Mouse (Mus musculus) Patski (cell line): Measurements from ENCODE around the gene Atf6. TPM values are rescaled to one million over a fixed set of nuclear protein-coding genes. Genes with fewer than 3 reads are reported as not detected.

ENCODE experiments used
- ATAC-seq: fragments of 100-300 bp; one replicate; pipeline ENCODE4 v1.8.0; 2021
- CTCF ChIA-PET: fragments of 350-600 bp; sonication (Branson Sonifier 250); formaldehyde crosslinking; loops from one replicate; lab custom pipeline; 2022; ENCODE audit warnings: inconsistent platforms; lab: Charles Lee
- POLR2A ChIA-PET: fragments of 350-600 bp; sonication (Branson Sonifier 250); formaldehyde crosslinking; loops from one replicate; lab custom pipeline; 2022; ENCODE audit warnings: antibody characterized with exemption, inconsistent platforms; lab: Charles Lee
- DNase-seq: peaks from one replicate; pipeline ENCODE4 v3.0.0-alpha.2; 2011; ENCODE audit warnings: low read depth, low spot score
- H3K27me3 ChIP-seq: fragments of 371-371 bp; one replicate; pipeline ENCODE4 v1.5.1; 2021
- CTCF ChIP-seq: fragments of 100-300 bp; IDR thresholded peaks from one replicate; pipeline ENCODE4 v1.5.1; 2021
- in situ Hi-C: fragments of 300-500 bp; cut with MboI; formaldehyde crosslinking; loops from 3 replicates; pipeline ENCODE4 v1.11.1; 2018; ENCODE audit warnings: low pct_unique_long_range_greater_than_20kb, mixed read lengths
- polyA plus RNA-seq: library from polyadenylated mRNA; unstranded; gene quantifications from one replicate; pipeline ENCODE4 v1.2.3, GENCODE M21; 2021

Gene Atf6
- polyA plus RNA-seq, 1 experiment from 2014 or later: 51.2 TPM

DNA sequence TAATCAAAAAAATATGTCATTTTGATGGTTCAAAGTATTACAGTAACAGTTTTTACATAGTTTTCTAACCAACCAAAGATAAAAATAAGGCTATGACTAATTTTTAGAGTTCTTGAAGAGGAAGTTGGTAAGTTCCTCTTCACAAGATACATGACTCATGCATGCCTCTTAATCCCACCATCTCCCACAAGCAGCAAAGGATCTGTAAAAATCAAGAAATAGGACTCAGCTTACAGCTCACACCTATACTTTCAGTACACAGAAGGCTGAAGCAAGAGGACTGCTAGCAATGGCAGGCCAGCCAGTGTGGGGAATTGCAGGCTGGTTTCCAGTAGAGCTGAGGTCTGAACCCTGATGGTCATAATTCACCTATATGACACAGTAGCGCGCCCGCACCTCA is 14.0 kb downstream of the Atf6 start:
- H3K27me3 ChIP-seq: no peaks in the 10 kb centered on the region
- in situ Hi-C loops: no loop called here
- no peak for ATAC-seq
- no peak for DNase-seq
- CTCF ChIA-PET: interaction anchor here (0.9 kb wide), 1 partner anchor 221 kb away, joined by 3 read pairs; no protein-coding TSS in a partner anchor
- no peak for TF ChIP-seq CTCF
- POLR2A ChIA-PET: interaction anchor here (0.6 to 2.4 kb wide), 2 partner anchors 13 to 1375 kb away, joined by 3 to 6 read pairs; partner anchors contain the start of gene Atf6

GRCm38 (mm10) chr1:170850637-170851624 is 16.6 kb downstream of the Atf6 start:
- ATAC-seq (no peak), DNase-seq (no peak)

GRCm38 (mm10) chr1:170850007-170850406 is 17.6 kb downstream of the Atf6 start:
- no peak for TF ChIP-seq CTCF
- in situ Hi-C loops: no loop called here
- POLR2A ChIA-PET: no interaction called here
- CTCF ChIA-PET: no interaction called here
- DNase-seq (no peak), ATAC-seq (no peak)
- H3K27me3 ChIP-seq: no peaks in the 10 kb centered on the region

More at GRCm38 (mm10) chr1:170850637-170851624, 16.6 kb downstream of the Atf6 start:
- no peak for TF ChIP-seq CTCF
- ChIA-PET CTCF (no interaction called here), POLR2A (no interaction called here)
- no peaks in the 10 kb centered on the region for H3K27me3 ChIP-seq
- in situ Hi-C loops: no loop called here

GRCm38 (mm10) chr1:170845448-170846307 is 21.9 kb downstream of the Atf6 start:
- CTCF ChIA-PET: interaction anchor here (1.0 to 1.2 kb wide), 3 partner anchors 9 to 207 kb away, joined by 3 read pairs; no protein-coding TSS in a partner anchor
- ATAC-seq (no peak), DNase-seq (no peak)
- POLR2A ChIA-PET: no interaction called here
- H3K27me3 ChIP-seq: no peaks in the 10 kb centered on the region
- in situ Hi-C loops: loop anchor here (5.0 kb wide), 1 partner anchor 558 kb away; no protein-coding TSS in a partner anchor
- no peak for TF ChIP-seq CTCF

GRCm38 (mm10) chr1:170844380-170844779 is 23.2 kb downstream of the Atf6 start:
- no peaks in the 10 kb centered on the region for H3K27me3 ChIP-seq
- TF ChIP-seq CTCF: no peak
- CTCF ChIA-PET: no interaction called here
- DNase-seq (no peak), ATAC-seq (no peak)
- in situ Hi-C loops: no loop called here
- POLR2A ChIA-PET: no interaction called here

GRCm38 (mm10) chr1:170839685-170840084 is 27.9 kb downstream of the Atf6 start:
- no peaks in the 10 kb centered on the region for H3K27me3 ChIP-seq
- ChIA-PET POLR2A (no interaction called here), CTCF (interaction anchor here (2.1 to 3.1 kb wide), 3 partner anchors 12 to 207 kb away, joined by 7 to 11 read pairs (median 8); no protein-coding TSS in a partner anchor)
- TF ChIP-seq CTCF: peak; percentile 53
- ATAC-seq (no peak), DNase-seq (no peak)
- in situ Hi-C loops: loop anchor here (5.0 kb wide), 1 partner anchor 202 kb away; no protein-coding TSS in a partner anchor

DNA sequence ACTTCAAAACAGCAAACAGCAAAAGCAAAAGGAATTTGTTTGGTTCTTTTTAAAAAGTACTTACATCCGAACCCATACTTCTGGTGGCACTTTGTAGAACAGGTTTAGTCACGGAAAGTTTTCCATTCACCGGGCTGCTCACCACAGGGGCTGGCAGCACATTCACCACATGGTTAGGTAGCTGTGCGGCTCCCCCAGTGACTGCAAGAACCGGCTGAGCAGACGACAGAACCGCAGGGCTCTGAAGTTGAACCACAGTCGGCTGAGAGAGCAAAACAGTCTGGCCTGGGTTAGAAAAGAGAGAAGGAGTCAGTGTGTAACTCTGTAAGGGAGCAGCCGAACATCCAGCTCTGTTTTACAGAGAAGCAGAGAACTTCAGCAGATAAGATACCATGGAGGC is 32.8 kb downstream of the Atf6 start:
- TF ChIP-seq CTCF: no peak
- DNase-seq (no peak), ATAC-seq (no peak)
- no peaks in the 10 kb centered on the region for H3K27me3 ChIP-seq
- CTCF ChIA-PET: interaction anchor here (1.4 kb wide), 1 partner anchor 11 kb away, joined by 3 read pairs; no protein-coding TSS in a partner anchor
- POLR2A ChIA-PET: no interaction called here
- in situ Hi-C loops: loop anchor here (5.0 kb wide), 1 partner anchor 197 kb away; no protein-coding TSS in a partner anchor

DNA sequence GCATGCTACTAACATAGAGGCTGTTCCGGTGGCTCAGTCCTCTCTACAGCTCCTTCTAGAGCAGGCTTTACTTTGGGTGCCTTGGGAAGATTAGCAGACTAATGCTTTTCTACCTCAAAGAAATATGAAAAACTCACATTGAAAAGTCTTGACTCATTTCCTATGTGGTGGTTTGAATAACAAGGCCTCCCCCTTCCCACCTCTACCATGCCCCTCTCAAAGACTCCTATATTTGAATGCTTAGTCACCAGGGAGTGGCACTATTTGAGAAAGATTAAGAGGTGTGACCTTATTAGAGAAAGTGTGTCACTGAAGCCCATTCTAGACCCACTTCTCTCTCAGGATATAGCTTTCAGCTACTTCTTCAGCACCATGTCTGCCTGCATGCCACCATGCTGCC is 37.8 kb downstream of the Atf6 start:
- DNase-seq (no peak), ATAC-seq (no peak)
- H3K27me3 ChIP-seq: no peaks in the 10 kb centered on the region
- ChIA-PET POLR2A (no interaction called here), CTCF (no interaction called here)
- in situ Hi-C loops: no loop called here
- TF ChIP-seq CTCF: no peak

DNA sequence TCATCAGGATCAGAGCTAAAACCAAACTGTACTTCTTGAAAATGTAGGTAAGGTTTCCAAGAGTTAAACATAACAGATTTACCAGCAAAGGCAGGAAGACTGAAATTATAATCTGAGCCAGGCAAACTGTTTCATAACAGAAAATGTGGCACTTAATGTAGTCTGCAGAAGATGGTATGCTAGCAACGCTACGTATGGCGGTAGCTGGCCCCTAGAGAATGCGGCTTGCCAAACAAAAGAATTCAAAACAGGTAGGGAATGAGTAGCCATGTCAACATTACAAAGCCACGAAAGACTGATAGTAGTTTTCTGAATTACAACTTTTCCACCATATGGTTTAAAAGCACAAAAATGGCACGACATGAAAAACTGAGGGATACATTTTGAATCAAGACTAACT is 38.2 kb downstream of the Atf6 start:
- ChIA-PET CTCF (no interaction called here), POLR2A (no interaction called here)
- no peak for ATAC-seq
- TF ChIP-seq CTCF: no peak
- no peak for DNase-seq
- no peaks in the 10 kb centered on the region for H3K27me3 ChIP-seq
- in situ Hi-C loops: no loop called here
